Mouse (Mus musculus) liver, adult 2 months (tissue): ENCODE results near the gene Dnaic1. TPM values are rescaled to one million over a fixed set of nuclear protein-coding genes. Genes with fewer than 3 reads are reported as not detected.
A peak's percentile ranks its signal among the peaks of the same experiment; 100 is the strongest.

Source experiments
- DNase-seq: peaks from one replicate; pipeline ENCODE4 v3.0.0-alpha.2; 2011; ENCODE audit warnings: low read depth, low spot score; ENCODE audit errors: extremely low read depth
- H3K27ac ChIP-seq: fragments of 200-500 bp; replicated peaks from 2 replicates; pipeline ENCODE4 v1.5.1; 2012; ENCODE audit warnings: low read depth, mild to moderate bottlenecking, control low read depth, inconsistent platforms, low read length; ENCODE audit not compliant: insufficient read depth
- H3K27me3 ChIP-seq: fragments of 200-500 bp; 2 replicates; pipeline ENCODE4 v1.6.1; 2012; ENCODE audit warnings: mild to moderate bottlenecking, moderate library complexity, low read length, inconsistent platforms; ENCODE audit not compliant: control insufficient read depth, insufficient read depth
- H3K36me3 ChIP-seq: fragments of 200-500 bp; 2 replicates; pipeline ENCODE4 v1.6.1; 2012; ENCODE audit warnings: low read length, inconsistent platforms; ENCODE audit not compliant: control insufficient read depth, insufficient read depth
- H3K4me1 ChIP-seq: fragments of 200-500 bp; 2 replicates; pipeline ENCODE4 v1.6.1; 2011; ENCODE audit warnings: low read length; ENCODE audit not compliant: control insufficient read depth, insufficient read depth
- H3K4me3 ChIP-seq: fragments of 200-500 bp; 2 replicates; pipeline ENCODE4 v1.5.1; 2011; ENCODE audit warnings: low read depth, mild to moderate bottlenecking, control low read depth, low read length, moderate library complexity; ENCODE audit not compliant: insufficient read depth
- H3K79me2 ChIP-seq: fragments of 200-500 bp; 2 replicates; pipeline ENCODE4 v1.6.1; 2012; ENCODE audit warnings: inconsistent platforms, mild to moderate bottlenecking, low read length, moderate library complexity; ENCODE audit not compliant: control insufficient read depth, insufficient read depth
- H3K9ac ChIP-seq: fragments of 200-500 bp; 2 replicates; pipeline ENCODE4 v1.6.1; 2012; ENCODE audit warnings: low read depth, mild to moderate bottlenecking, control low read depth, inconsistent platforms, low read length
- CTCF ChIP-seq: fragments of 200-500 bp; IDR thresholded peaks from 2 replicates; pipeline ENCODE4 v1.5.1; 2011; ENCODE audit warnings: low read depth, low read length, control low read depth
- POLR2A ChIP-seq: fragments of 200-500 bp; IDR thresholded peaks from 2 replicates; pipeline ENCODE4 v1.6.1; 2011; ENCODE audit warnings: low read length, control low read depth; ENCODE audit not compliant: insufficient read depth; ENCODE audit errors: extremely low read depth
- WGBS: fragments of 180-500 bp; shearing (Covaris S2); methylation state at CpG from one replicate; pipeline ENCODE4 v1.1.7; 2018; 5-methylcytosine and 5-hydroxymethylcytosine counted together
- polyA plus RNA-seq: library from polyadenylated mRNA; depleted of rRNA; stranded (reverse); fragments of >200 nt; gene quantifications from 2 replicates; pipeline ENCODE4 v1.2.3, GENCODE M21; 2012
- total RNA-seq: library from RNA; depleted of rRNA; stranded (reverse); fragments of >200 nt; gene quantifications from 2 replicates; pipeline ENCODE4 v1.2.3, GENCODE M21; 2014

Gene Dnaic1
- total and polyA plus RNA-seq, 2 experiments = 0.18 to 2.3 TPM

- Histone ChIP-seq H3K79me2 (no peaks in the 10 kb centered on the region), H3K27me3 (no peaks in the 10 kb centered on the region), H3K9ac (no peak overlapping the region), H3K27ac (no peak overlapping the region), H3K4me3 (no peak overlapping the region), H3K4me1 (no peaks in the 10 kb centered on the region; the same call in 1 of the 2 replicates), H3K36me3 (no peaks in the 10 kb centered on the region)
- 31% methylated on average over 5 of the region's 5 CpGs for WGBS
- no peak for DNase-seq
- TF ChIP-seq CTCF (peak; percentile 26), POLR2A (no peak)
These were observed 75.9 kb downstream of the Dnaic1 start for GRCm38 (mm10) chr4:41645488-41645887.

GRCm38 (mm10) chr4:41648157-41648556 lies 78.6 kb downstream of the Dnaic1 start:
- H3K79me2 ChIP-seq = no peaks in the 10 kb centered on the region
- WGBS = 71% methylated on average over 4 of the region's 4 CpGs
- no peaks in the 10 kb centered on the region for H3K4me1 ChIP-seq
- no peak overlapping the region for H3K4me3 ChIP-seq
- H3K27ac ChIP-seq = no peak overlapping the region
- no peak overlapping the region for H3K9ac ChIP-seq
- no peaks in the 10 kb centered on the region for H3K36me3 ChIP-seq
- DNase-seq = no peak
- no peaks in the 10 kb centered on the region for H3K27me3 ChIP-seq
- no peak for TF ChIP-seq CTCF
- TF ChIP-seq POLR2A = no peak

GRCm38 (mm10) chr4:41648627-41649026 lies 79.1 kb downstream of the Dnaic1 start:
- TF ChIP-seq POLR2A (no peak), CTCF (no peak)
- Histone ChIP-seq H3K27me3 (no peaks in the 10 kb centered on the region), H3K4me1 (no peaks in the 10 kb centered on the region), H3K27ac (no peak overlapping the region), H3K4me3 (no peak overlapping the region), H3K9ac (no peak overlapping the region), H3K79me2 (no peaks in the 10 kb centered on the region), H3K36me3 (no peaks in the 10 kb centered on the region)
- 80% methylated on average over 7 of the region's 7 CpGs for WGBS
- no peak for DNase-seq

GRCm38 (mm10) chr4:41653296-41653695 lies 83.7 kb downstream of the Dnaic1 start:
- Histone ChIP-seq H3K36me3 (no peaks in the 10 kb centered on the region), H3K27ac (no peak overlapping the region), H3K27me3 (no peaks in the 10 kb centered on the region), H3K4me1 (no peaks in the 10 kb centered on the region), H3K79me2 (no peaks in the 10 kb centered on the region), H3K4me3 (no peak overlapping the region), H3K9ac (no peak overlapping the region)
- DNase-seq = peak; percentile 24
- WGBS = 64% methylated on average over 6 of the region's 6 CpGs
- TF ChIP-seq POLR2A (no peak), CTCF (peak; percentile 87)

- no peaks in the 10 kb centered on the region for H3K27me3 ChIP-seq
- H3K4me3 ChIP-seq = no peak overlapping the region
- DNase-seq = no peak
- TF ChIP-seq CTCF (no peak), POLR2A (no peak)
- no peaks in the 10 kb centered on the region for H3K79me2 ChIP-seq
- no peak overlapping the region for H3K27ac ChIP-seq
- WGBS = 71% methylated on average over 6 of the region's 6 CpGs
- H3K4me1 ChIP-seq = no peaks in the 10 kb centered on the region
- no peak overlapping the region for H3K9ac ChIP-seq
- no peaks in the 10 kb centered on the region for H3K36me3 ChIP-seq
These were observed 84.2 kb downstream of the Dnaic1 start for GRCm38 (mm10) chr4:41653730-41654129.

- WGBS = 29% methylated on average over 7 of the region's 7 CpGs
- H3K4me1 ChIP-seq = no peaks in the 10 kb centered on the region
- no peaks in the 10 kb centered on the region for H3K36me3 ChIP-seq
- no peak overlapping the region for H3K4me3 ChIP-seq
- no peak overlapping the region for H3K9ac ChIP-seq
- TF ChIP-seq POLR2A (no peak), CTCF (peak; percentile 86)
- DNase-seq = peak; percentile 14
- no peaks in the 10 kb centered on the region for H3K79me2 ChIP-seq
- H3K27me3 ChIP-seq = no peaks in the 10 kb centered on the region
- no peak overlapping the region for H3K27ac ChIP-seq
These were observed 84.6 kb downstream of the Dnaic1 start for GRCm38 (mm10) chr4:41654217-41654616.

GRCm38 (mm10) chr4:41655525-41655924 lies 86.0 kb downstream of the Dnaic1 start:
- Histone ChIP-seq H3K27ac (no peak overlapping the region), H3K9ac (no peak overlapping the region), H3K4me3 (no peak overlapping the region), H3K27me3 (no peaks in the 10 kb centered on the region), H3K4me1 (no peaks in the 10 kb centered on the region), H3K36me3 (no peaks in the 10 kb centered on the region), H3K79me2 (no peaks in the 10 kb centered on the region)
- TF ChIP-seq POLR2A (no peak), CTCF (no peak)
- DNase-seq = no peak
- WGBS = 85% methylated on average over 2 of the region's 2 CpGs
